Mouse (Mus musculus) mouse embryonic stem cell (cell line): ENCODE results near the gene Syne3.

Source experiments
- in situ Hi-C, 2 experiments: fragments of 300-500 bp; cut with MboI; formaldehyde crosslinking; loops; 1 replicate in 1 of 2; 3 replicates in 1 of 2; pipeline ENCODE4 v1.14.3; 2019 to 2020; ENCODE audit warnings: low sequenced_read_pairs in 2 of 2, low pct_unique_long_range_greater_than_20kb in 1 of 2, mixed read lengths in 1 of 2; ENCODE audit not compliant: unreplicated experiment in 1 of 2

Gene Syne3

DNA sequence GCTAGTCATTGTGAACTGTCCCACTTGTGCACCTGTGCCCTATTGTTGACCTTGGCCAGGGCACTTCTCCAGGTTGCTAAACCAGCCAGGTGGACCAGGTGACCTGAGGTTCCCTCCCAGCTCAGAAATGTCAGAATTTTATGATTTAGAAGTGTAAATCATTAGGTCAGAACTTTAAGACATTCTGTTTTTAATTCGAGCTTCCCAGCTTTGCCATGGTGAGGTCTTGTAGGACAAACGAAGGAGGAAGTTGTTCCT is 4.0 kb downstream of the Syne3 start:
- in situ Hi-C loops = no loop called here

DNA sequence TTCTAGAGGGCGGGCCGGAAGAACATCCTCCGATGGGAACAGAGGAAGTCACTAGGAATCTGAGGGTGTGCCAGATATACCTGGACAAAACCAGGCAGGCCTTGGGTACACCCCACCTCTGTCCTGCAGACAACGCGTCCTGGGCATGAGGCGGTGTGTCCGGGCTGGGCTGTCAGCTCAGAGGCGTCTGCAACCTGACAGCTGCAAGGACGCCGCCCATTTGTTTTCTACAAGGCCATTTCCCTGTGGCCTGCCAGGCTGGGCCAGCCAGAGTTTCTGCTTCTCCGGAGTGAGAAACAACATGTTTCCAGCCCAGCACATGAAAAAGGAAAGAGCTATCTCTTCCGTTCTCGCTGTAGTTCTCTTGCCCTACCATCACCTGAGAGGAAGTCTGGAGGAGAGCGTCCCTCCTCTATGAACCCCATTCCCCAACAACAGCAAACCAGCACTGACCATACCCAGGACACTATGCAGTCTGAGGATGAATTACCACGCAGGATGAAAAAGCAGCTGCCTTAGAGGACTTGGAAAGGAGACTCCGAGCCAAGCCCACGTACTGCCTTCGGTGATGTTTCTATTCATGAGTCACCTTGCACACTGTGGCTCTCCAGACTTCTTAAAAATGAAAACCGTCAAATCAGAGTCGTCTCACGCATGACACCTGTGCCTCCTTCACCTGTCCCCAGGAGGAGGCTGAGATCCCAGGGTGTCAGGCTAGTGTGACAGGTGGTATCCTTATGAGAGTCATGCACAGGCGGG is 4.5 kb downstream of the Syne3 start:
- in situ Hi-C loops = no loop called here

DNA sequence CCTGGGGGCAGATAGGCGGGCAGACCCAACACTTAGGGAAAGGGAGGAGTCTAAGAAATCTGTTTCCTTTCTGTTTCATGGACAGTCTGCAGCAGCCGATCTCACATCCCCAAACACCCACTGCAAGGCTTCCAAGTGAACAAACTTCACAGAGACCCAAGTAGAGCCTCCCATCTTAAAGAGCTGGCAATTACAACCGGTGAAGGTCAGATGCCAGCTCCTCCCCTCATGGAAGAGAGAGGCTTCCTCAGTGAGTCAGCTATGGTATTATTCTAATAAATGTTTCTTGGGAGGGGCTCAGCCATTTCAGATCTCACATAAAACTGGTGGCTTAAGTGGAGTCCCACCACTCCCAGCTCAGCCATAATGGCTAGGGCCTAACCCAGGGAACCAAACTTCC is 5.9 kb downstream of the Syne3 start:
- in situ Hi-C loops = no loop called here

DNA sequence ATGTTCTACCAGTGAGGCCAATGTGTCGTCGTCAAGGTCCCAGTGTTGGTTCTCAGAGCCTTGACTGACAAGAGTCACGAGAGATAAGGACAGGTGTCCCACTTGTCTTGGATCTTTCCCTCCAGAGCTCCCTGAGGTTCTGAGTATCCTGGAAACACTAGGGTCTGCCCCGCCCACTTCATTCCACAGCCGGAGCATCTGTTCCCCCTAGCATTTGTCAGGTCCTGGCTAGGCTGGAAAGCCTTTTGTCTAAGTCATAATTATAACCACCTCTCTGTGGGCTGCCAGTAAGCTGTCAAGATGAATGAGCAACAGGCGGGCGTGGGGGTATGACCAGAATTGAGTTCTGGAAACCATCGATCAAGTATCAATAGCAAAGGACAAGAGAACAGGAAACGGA is 6.5 kb downstream of the Syne3 start:
- in situ Hi-C loops = no loop called here

DNA sequence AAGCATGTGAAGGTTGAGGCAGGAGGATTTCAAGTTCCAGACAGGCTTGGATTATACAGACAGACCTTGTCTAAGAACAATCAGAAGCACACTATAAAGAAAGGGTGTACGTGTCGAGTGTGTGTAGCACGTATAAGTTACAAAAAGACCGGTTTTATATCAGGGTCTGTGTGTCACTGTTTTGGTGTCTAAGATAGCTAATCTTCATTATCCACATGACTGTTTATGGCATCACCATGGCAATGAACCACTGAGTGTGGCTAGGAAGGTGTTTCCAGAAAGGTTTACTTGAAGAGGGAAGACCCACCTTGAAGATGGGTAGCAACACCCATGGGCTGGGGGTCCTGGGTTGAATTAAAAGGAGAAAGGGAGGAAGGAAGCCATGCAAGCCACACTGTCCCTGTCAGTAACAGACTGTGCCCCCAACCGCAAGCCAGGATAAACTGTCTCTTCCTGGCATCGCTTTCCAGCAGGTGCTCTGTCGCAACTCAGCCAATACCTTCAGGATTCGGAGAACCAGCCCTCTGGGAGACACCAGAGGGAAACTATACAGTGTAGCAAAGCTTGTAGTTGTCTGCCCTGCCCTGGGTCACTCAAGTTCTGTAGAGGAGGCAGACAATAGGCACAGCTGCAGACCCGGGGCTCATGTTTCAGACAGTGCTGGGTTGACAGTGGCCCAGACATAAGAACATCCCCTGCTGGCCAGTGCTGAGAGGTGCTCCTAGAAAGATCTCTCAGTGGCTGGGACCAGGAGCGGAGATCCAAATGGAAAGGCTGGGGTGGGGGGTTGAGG is 7.1 kb downstream of the Syne3 start:
- in situ Hi-C loops = no loop called here

DNA sequence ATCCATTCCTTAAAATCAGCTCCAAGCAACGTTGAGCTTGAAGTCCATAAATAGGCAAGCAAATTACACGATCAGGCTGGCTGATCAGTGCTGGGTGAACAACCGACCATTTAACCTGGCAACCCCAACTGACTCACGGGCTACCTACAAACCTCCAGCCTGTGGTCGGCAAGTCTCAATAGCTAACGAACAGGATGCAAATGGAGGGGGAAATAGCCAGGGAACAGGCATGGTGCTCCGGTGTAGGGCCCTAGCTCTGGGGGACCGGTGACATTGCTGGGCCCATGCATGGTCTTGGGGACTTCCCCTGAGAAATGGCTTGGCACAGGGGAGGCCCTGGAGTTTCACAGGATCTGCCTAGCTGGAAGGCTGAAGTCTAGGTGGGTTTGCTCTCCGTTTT is 8.3 kb downstream of the Syne3 start:
- in situ Hi-C loops = no loop called here

DNA sequence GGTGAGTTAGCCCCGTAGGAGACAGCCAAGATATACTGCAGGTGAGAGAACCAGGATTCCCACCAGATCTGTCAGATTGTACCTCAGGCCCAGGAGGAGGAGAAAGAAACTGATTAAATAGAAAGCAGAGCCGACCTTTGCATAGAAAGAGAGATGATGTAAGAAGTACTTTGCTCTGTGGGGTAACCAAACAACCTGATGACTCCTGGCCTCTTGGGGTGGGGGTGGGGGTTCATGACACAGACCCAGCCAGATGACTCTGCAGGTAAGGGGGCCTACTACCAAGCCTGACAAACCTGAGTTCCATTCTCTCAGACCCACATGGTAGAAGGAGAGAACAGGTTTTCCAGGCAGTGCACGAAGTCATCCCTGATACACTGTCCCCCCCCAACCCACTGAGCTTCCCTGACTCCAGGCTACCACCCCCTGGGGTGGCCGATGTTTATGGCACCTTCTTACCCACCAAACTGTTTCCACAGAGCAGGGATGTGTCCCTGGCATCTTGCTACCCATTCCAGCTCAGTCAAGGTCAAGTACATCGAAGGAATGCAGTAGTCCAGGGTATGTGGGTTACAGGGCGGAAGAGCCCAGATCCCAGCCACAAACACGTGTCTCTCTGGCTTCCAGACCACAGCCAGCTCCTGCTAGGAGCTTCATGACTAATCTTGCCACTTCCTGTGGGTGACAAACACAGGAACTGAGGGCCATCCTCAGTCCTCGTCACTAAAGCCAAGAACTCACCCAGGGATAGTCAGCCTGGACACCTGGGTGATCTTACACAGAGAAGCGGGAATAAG is 8.9 kb downstream of the Syne3 start:
- in situ Hi-C loops = no loop called here

DNA sequence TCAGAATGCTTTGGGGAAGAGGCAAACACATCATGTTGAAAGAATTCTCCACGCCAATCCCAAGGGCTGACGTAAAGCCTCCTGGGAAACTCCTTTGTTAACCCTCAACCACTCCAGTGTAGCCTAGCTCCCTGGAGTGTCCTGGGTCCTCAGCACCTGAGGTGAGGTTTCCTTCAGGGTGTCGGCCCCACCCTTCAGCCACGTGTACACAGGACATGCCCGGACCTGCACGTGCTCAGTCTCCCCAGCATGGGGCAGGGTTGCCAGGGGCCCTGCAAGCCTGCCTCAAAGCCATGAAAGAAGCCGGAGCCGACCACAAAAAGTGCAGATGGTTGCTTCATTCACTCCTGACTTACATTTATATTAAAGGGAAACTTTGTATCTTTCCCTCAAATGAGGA is 10.4 kb downstream of the Syne3 start:
- in situ Hi-C loops = no loop called here

DNA sequence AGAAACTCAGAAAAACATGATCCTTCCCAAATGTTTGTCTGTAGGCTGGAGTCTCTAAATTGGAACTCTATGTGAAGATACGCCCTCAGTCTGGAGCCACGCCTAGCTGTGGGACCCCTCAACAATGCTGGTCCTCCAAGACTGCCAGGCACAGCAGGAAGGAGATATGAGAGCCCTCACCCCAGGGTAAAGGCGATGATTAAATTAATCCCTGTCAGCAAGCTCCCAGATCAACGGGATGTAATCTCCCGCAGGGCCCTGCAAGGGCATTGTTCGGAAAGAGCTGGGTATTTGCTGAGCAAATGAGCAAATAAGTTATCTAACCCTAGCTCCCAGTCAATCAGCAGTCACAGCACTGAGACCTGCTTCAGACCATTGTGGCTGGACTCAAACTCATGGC is 11.1 kb downstream of the Syne3 start:
- in situ Hi-C loops = no loop called here

DNA sequence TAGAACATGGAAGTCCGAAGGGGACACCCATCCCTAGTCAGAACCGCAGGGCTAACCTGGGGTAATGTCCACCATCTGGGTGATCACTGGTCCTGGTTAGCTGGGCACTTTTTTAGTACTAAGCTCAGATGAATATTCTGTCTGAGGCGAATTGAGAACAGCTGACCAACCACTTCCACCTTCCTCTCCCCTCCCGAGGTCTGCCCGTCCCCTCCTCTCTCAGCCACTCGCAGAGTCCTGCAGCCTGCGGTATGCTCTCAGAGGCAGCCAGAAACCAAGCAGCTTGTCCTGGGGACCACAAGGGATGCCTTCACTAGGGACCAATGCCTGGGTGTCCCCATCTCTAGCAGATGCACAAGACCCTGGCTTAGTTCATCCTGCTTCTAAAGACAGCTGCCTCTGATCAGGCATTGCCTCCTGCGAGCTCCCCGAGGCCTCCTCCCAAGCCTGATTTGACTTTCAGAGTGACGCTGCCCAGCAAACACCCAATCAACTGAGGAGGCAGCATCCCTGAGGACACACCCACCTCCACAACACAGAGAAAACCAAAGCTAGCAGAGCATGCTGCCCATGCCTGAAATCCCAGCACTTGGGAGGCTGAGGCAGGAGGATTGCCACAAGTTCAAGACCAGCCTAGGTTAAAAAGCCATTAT is 11.8 kb downstream of the Syne3 start:
- in situ Hi-C loops = no loop called here

DNA sequence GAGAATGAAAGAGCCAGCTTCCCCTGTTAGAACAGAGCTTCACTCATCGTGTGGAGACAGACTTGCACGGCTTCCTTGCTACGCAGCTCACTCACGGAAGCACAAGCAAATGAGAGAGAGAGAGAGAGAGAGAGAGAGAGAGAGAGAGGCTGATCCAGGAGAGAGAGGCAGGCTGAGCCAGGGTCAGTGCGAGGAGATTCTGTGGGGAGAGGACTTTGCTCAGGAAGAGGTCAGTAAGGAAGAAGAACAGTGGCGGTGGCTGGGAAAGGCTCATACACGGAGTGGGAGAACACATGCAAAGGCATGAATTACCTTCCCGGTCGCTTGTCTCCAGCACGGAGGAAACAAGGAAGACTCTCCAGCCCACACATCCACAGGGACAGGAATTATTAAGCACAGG is 12.4 kb downstream of the Syne3 start:
- in situ Hi-C loops = no loop called here

DNA sequence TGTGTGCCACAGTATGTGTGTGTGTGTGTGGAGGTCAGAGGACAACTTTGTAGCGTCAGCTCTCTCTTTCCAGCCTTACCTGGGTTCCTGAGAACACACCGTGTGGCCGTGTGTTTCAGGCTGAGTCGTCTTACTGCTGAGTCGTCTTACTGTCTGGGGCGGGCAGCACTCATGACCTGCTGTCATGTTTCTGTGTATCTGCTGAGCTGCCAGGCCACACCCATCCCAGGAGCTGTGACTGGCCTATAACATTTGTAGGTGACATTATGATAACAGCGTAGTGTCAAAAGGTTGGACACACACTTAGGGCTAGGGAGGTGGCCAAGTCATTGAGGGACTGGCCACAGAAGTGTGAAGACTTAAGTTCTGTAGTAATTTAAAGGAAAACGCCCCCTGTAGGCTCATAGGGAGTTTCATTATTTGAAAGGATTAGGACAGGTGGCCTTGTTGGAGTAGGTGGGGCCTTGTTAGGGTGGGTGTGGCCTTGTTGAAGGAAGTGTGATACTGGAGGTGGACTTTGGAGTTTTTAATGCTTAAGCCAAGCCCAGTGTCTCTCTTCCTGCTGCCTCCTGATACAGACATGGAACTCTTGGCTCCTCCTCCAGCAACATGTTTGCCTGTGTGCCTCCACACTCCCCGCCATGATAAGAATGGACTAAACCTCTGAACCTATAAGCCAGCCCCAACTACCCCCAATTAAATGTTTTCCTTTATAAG is 13.4 kb downstream of the Syne3 start:
- in situ Hi-C loops = no loop called here

DNA sequence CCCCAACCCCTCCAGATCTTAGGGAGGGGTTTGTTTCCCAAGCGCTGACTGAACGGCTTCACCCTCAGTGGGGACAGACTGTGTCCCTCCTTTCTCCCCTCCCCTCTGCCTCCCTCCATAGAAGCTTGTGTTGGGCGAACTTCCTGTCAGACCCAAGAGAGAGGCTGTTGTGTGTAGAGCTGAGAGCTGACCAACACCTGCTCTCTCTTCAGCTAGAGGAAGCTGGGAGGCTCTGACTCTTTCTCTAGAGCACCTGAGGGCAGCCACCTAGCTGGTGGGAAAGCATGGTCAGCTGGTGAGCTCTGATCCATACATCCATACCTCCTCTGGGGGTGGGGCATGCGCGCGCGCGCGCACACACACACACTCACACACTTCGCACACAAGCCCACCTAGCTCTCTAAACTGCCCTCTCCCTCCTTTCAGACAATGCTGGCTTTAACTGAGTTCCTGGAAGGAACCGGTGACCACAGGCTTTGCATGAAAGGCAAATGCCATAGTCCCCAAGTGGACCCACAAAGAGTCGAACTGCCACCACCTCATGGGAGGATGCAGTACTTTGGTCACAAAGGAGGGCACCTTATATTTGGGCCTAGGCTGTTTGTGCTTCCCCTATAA is 14.2 kb downstream of the Syne3 start:
- in situ Hi-C loops = no loop called here

DNA sequence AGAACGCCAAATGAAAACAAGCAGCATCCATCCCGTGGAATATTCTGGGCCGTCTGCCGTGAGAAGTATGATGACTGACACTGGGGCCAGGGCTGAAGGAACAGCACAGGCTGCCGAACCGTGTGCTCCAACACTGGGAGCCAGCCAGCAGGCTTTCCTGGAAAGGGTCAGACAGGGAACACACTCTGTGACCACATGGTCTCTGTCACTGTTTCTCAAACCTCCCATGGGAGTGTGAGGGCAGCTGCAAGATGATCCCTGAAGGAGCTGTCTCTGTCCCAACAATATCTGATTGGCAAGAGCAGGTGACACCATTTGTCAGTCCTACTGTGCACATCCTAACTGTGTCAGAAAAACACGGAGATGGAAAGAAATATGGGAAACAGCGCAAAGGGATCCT is 16.8 kb downstream of the Syne3 start:
- in situ Hi-C loops = no loop called here

DNA sequence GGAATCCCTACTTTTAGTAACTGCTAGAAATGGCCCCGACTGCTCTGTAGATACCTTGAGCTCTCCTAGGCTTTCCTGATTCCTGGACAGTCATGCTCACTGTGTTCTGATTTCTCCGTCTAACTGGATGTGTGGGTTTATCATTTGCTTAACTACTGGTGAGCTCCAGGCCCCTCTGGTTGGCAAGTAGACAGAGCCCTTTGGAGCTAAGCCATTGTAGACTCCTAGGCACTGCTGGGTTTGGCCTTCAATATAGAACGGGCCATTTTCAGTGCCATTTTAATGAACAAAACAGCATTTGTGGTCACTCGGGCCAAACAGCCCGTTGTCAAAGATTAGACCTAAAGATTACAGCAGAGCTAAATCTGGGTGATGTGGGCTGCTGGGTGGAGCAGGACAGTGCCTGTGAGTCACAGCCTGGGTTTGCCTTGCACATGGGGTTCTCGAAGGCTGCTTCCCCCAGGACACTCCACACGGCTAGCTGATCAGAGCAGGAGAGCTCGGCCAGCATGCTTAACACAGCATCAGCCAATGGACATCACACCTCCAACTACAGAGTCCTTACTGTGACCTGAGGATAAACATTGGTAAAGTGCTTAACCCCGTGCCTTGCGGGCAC is 17.4 kb downstream of the Syne3 start:
- in situ Hi-C loops = no loop called here

DNA sequence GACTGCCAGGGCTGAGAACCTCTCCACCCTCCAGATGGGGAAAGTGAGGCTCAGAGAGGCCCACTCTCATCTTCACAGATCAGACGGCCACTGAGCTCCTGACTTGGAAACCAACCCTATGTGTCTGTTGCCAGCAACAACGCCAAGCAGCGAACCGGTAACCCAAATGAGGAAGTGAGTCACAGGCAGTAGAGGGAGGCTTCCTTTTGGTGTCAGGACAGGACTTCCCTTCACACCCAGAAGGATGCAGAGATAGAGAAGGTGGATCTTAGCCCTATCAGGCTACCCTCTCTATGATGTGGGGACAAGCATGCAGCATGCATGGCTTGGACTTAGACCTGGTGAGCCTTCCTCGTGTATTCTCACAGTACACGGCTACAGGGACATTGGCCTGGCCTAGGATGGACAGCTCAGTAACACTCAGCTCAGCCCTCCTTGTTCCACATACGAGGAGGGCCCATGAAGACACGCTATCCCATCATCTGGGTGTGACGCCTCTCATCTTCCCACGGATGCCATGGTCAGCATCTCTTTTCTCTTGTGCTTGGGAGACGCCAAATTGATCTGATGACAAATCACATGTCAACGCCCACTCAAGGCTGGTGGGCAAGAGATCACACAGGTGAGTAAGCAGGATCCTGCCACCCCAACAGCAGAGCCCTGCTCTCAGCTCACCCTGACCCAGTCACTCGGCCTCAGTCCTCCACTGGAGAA is 18.7 kb downstream of the Syne3 start:
- in situ Hi-C loops = no loop called here

DNA sequence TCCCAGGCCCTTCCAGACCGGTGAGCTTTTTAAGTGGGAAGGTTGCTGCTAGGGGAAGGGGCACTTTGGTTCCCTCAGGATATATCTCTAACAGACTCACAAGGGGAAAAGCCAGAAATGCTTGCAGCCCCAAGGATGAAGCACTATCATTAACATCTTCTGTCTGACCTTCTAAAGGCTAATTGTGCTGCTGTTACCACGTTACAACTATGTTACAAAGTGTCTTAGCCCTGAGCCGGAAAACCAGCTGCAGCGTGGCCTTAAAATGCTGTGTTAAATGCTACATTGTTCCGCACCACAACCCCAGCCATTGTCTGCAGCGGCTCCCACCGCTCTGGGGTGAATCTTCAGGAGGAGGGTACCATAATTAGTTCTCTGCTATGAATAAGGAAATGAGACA is 21.7 kb downstream of the Syne3 start:
- in situ Hi-C loops = no loop called here
